Mouse (Mus musculus): Measurements from ENCODE around the gene Gm21083.
"Not testable (repeated sequence)": the region's sequence is repeated elsewhere in the genome, so short reads cannot be mapped to it uniquely, and the experiment has no call there.

- TF ChIP-seq CTCF (conservative IDR thresholded peaks at IDR 0.05; ENCODE audit: low read length), result peak; percentile 35
- TF ChIP-seq NANOG, POU5F1 (IDR thresholded peaks at IDR 0.05; ENCODE audit: borderline replicate concordance, low read length): not testable (repeated sequence)
These were observed 11.2 kb downstream of the Gm21083 start for GRCm38 (mm10) chr5:15588291-15588690.
